Mouse (Mus musculus) kidney, embryonic 15.5 days (tissue): Measurements from ENCODE around the gene Tom1l2. TPM values are rescaled to one million over a fixed set of nuclear protein-coding genes. Genes with fewer than 3 reads are reported as not detected.

Source experiments
- ATAC-seq: fragments of 200-750 bp; cut with Nextera tagmentation; replicated peaks from 2 replicates; pipeline ENCODE4 v1.8.0; 2017; ENCODE audit warnings: moderate TSS enrichment; ENCODE audit not compliant: low FRiP score
- H3K27ac ChIP-seq: fragments of 300-500 bp; sonication (generic); 2 replicates; pipeline ENCODE4 v1.5.1; 2015; ENCODE audit warnings: mild to moderate bottlenecking, inconsistent platforms
- H3K27me3 ChIP-seq: fragments of 300-500 bp; sonication (generic); 2 replicates; pipeline ENCODE4 v1.6.1; 2015; ENCODE audit warnings: inconsistent platforms
- H3K36me3 ChIP-seq: fragments of 300-500 bp; sonication (generic); 2 replicates; pipeline ENCODE4 v1.6.1; 2015; ENCODE audit warnings: inconsistent platforms
- H3K4me1 ChIP-seq: fragments of 300-500 bp; sonication (generic); 2 replicates; pipeline ENCODE4 v1.6.1; 2015; ENCODE audit warnings: inconsistent platforms
- H3K4me2 ChIP-seq: fragments of 300-500 bp; sonication (generic); 2 replicates; pipeline ENCODE4 v1.6.1; 2015; ENCODE audit warnings: moderate library complexity, mild to moderate bottlenecking, inconsistent platforms
- H3K4me3 ChIP-seq: fragments of 300-500 bp; sonication (generic); replicated peaks from 2 replicates; pipeline ENCODE4 v1.5.1; 2015; ENCODE audit warnings: mild to moderate bottlenecking, inconsistent platforms
- H3K9ac ChIP-seq: fragments of 300-500 bp; sonication (generic); 2 replicates; pipeline ENCODE4 v1.6.1; 2015; ENCODE audit warnings: mild to moderate bottlenecking, inconsistent platforms
- H3K9me3 ChIP-seq: fragments of 300-500 bp; sonication (generic); replicated peaks from 2 replicates; pipeline ENCODE4 v1.6.1; 2016; ENCODE audit warnings: inconsistent platforms
- WGBS: fragments of 180-500 bp; shearing (Covaris S2); methylation state at CpG from one replicate; pipeline ENCODE4 v1.1.7; 2015; ENCODE audit warnings: mixed read lengths; 5-methylcytosine and 5-hydroxymethylcytosine counted together
- polyA plus RNA-seq: library from polyadenylated mRNA; unstranded; fragments of >200 nt; fragmentation: Nextera tagmentation; extraction: Ambion mirVana; gene quantifications from 2 replicates; pipeline ENCODE4 v1.2.1, GENCODE M21; 2015

Gene Tom1l2
- polyA plus RNA-seq, 1 experiment from 2014 or later, result 33.1 TPM

DNA sequence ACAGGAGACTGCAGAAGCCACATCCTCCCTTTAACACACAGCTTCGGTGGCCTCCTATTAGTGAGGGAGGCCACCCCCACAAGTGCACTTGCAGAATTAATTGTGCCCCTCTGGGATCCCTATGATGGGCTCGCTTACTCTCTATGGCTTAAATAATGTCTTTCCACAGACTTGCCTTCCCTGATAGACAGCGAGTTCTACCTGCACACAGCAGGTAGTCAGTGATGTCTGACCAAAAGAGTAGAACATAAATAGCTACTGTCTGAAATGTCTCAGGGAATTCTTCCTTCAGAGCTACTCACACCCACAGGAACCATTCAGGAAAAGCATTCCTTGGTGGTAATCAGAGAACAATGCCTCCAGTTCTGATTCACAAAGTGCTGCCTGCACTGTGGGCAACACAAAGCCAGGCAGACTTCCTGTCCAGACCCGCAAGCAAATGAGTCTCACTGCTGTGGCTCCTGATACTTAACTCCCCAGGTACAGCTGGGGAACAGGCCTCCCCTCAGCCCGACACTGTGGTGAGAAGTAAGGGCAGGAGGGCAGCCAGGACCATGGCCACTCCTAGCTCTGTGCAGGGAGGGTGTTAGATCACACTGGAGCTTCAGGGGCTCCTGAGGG lies 51.0 kb downstream of the Tom1l2 start:
- H3K36me3 ChIP-seq, result no peaks in the 10 kb centered on the region
- H3K9ac ChIP-seq, result no peak overlapping the region
- H3K4me1 ChIP-seq, result peaks cover 38% of the 10 kb centered on the region
- no peak overlapping the region for H3K4me2 ChIP-seq
- no peak for ATAC-seq
- no peaks in the 10 kb centered on the region for H3K9me3 ChIP-seq
- H3K4me3 ChIP-seq, result no peak overlapping the region
- peak overlapping the region; percentile 88 for H3K27ac ChIP-seq
- no peaks in the 10 kb centered on the region for H3K27me3 ChIP-seq
- WGBS, result 42% methylated on average over 5 of the region's 5 CpGs

DNA sequence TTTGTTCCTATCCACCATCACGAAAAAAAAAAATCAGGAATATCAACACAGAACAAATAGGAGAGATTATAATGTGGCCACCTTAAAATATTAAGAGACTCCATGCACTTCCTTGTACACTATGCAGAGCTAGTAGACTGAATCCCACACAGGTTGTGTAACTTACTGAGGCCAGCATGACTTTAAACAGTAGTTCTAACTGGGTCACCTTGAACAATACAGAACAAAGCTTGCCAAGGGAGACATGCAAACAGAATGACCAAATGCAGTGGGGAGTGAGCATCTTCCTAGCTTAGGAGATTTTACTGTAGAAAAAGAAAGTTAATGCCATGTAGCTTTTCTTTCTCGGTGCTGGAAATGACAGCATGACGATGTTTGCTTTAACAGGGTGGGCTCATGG lies 52.4 kb downstream of the Tom1l2 start:
- H3K27ac ChIP-seq, result peak overlapping the region; percentile 88
- H3K9ac ChIP-seq, result no peak overlapping the region
- no peaks in the 10 kb centered on the region for H3K27me3 ChIP-seq
- peaks cover 32% of the 10 kb centered on the region for H3K4me1 ChIP-seq
- 55% methylated on average over 3 of the region's 3 CpGs for WGBS
- H3K36me3 ChIP-seq, result no peaks in the 10 kb centered on the region
- H3K4me3 ChIP-seq, result no peak overlapping the region
- ATAC-seq, result no peak
- no peak overlapping the region for H3K4me2 ChIP-seq
- H3K9me3 ChIP-seq, result no peaks in the 10 kb centered on the region

DNA sequence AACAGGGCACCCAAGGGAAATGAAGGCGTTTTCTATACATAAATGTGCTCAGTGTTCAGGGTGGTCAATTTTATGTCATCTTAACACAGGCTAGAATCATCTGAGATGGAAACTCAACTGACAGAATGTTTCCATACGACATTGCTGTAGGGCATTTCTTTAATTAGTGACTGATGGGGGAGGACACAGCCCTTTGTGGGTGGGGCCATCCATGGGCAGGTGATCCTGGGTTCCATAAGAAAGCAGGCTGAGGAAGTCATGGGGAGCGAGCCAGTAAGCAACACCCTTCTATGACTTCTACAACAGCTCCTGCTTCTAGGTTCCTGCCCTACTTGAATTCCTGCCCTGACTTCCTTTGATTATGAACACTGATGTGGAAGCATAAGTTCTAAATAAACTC lies 54.9 kb downstream of the Tom1l2 start:
- no peak for ATAC-seq
- Histone ChIP-seq H3K4me1 (peaks cover 53% of the 10 kb centered on the region), H3K27me3 (no peaks in the 10 kb centered on the region), H3K27ac (no peak overlapping the region), H3K9me3 (no peaks in the 10 kb centered on the region), H3K4me3 (no peak overlapping the region), H3K4me2 (no peak overlapping the region), H3K36me3 (no peaks in the 10 kb centered on the region), H3K9ac (no peak overlapping the region)
- WGBS, result 71% methylated on average over 3 of the region's 3 CpGs

- Histone ChIP-seq H3K4me1 (peaks cover 33% of the 10 kb centered on the region), H3K4me2 (no peak overlapping the region), H3K4me3 (no peak overlapping the region), H3K27ac (peak overlapping the region; percentile 61), H3K36me3 (no peaks in the 10 kb centered on the region), H3K27me3 (no peaks in the 10 kb centered on the region), H3K9ac (no peak overlapping the region), H3K9me3 (no peaks in the 10 kb centered on the region)
- WGBS, result 42% methylated on average over 5 of the region's 5 CpGs
- ATAC-seq, result no peak
Observed at GRCm38 (mm10) chr11:60294630-60295313, 57.9 kb downstream of the Tom1l2 start.

DNA sequence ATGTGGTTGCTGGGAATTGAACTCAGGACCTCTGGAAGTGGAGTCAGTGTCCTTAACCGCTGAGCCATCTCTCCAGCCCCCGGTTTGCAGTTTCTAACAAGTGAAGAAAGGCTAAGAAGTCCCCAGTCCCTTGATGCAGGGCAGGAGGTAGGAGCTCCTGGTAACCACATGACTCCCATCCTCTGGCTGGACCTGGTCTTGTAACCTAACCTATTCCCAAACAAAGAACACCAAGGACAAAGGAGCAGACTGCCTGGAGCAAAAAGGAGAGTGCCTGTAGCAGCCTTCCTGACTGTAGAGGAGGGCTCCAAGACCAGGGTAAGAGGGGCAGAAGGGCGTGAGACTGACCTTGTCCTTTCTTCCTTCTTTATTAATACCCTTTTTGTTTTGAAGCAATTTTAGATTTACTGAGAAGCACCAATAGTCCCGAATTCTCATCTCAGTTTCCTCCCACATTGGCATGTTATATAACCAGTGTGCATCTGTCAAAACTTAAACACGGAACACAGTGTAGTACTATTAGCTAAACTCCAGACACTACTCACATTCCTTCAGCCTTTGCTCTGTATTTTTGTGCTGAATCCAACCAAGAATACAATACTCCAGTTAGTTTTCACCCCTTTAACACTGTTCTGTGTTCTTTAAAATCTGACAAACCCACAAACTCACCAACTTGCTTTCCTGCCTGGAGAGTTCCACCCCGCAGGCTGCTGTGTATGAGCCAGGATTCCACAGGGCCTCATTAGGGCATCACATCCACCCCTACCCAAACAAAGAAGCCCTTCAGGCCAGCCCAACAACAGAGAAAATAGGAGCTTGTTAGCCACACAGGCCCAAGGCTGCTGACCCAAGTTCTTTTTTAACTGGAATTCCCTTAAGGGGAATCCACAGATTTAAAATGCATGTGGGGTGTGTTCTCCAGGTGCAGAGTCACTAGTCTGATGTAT lies 58.7 kb downstream of the Tom1l2 start:
- no peak overlapping the region for H3K4me3 ChIP-seq
- no peaks in the 10 kb centered on the region for H3K27me3 ChIP-seq
- no peak overlapping the region for H3K4me2 ChIP-seq
- H3K27ac ChIP-seq, result peak overlapping the region; percentile 61
- H3K9ac ChIP-seq, result no peak overlapping the region
- no peak for ATAC-seq
- H3K9me3 ChIP-seq, result no peaks in the 10 kb centered on the region
- peaks cover 33% of the 10 kb centered on the region for H3K4me1 ChIP-seq
- no peaks in the 10 kb centered on the region for H3K36me3 ChIP-seq
- 69% methylated on average over 6 of the region's 6 CpGs for WGBS

DNA sequence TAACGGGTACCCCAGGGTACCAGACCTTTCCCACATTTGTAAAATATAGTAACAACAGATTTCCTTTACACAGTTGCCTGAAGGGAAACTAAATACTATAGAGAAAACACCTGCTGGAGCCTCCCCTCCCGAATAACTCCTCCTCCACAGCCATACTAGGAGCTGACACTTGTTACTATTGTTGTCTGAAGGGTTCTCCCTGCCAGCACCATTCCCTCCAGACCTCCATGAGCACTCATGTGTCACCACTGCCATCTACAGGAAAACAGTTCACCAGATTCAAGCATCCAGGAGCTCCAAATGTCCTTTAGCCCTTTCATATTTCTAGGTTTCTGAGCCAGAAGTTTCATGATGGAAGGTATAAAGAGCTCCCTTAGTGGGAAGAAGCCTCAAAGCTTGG lies 60.0 kb downstream of the Tom1l2 start:
- H3K4me2 ChIP-seq, result no peak overlapping the region
- ATAC-seq, result 0 out of 2 replicates have a peak, but pooled peaks have one; percentile 58
- no peak overlapping the region for H3K4me3 ChIP-seq
- no peaks in the 10 kb centered on the region for H3K9me3 ChIP-seq
- H3K36me3 ChIP-seq, result no peaks in the 10 kb centered on the region
- no peak overlapping the region for H3K9ac ChIP-seq
- no peak overlapping the region for H3K27ac ChIP-seq
- peaks cover 31% of the 10 kb centered on the region for H3K4me1 ChIP-seq
- no peaks in the 10 kb centered on the region for H3K27me3 ChIP-seq
- WGBS, result 25% methylated on average over 2 of the region's 2 CpGs

- Histone ChIP-seq H3K9me3 (no peaks in the 10 kb centered on the region), H3K4me1 (peaks cover 27% of the 10 kb centered on the region), H3K9ac (no peak overlapping the region), H3K4me3 (no peak overlapping the region), H3K4me2 (no peak overlapping the region), H3K27me3 (no peaks in the 10 kb centered on the region), H3K36me3 (no peaks in the 10 kb centered on the region), H3K27ac (no peak overlapping the region)
- ATAC-seq, result no peak
- WGBS, result 51% methylated on average over 5 of the region's 5 CpGs
Observed at GRCm38 (mm10) chr11:60288980-60289379, 63.7 kb downstream of the Tom1l2 start.

- Histone ChIP-seq H3K4me3 (no peak overlapping the region), H3K36me3 (no peaks in the 10 kb centered on the region), H3K9ac (no peak overlapping the region), H3K27me3 (no peaks in the 10 kb centered on the region), H3K27ac (no peak overlapping the region), H3K9me3 (no peaks in the 10 kb centered on the region), H3K4me2 (no peak overlapping the region), H3K4me1 (peaks cover 9% of the 10 kb centered on the region; the same call in 1 of the 2 replicates)
- no peak for ATAC-seq
- WGBS, result 88% methylated on average over 4 of the region's 4 CpGs
Observed at GRCm38 (mm10) chr11:60286311-60286710, 66.4 kb downstream of the Tom1l2 start.

GRCm38 (mm10) chr11:60280429-60281414 lies 72.0 kb downstream of the Tom1l2 start:
- no peaks in the 10 kb centered on the region for H3K9me3 ChIP-seq
- no peak overlapping the region for H3K9ac ChIP-seq
- H3K4me1 ChIP-seq, result peaks cover 17% of the 10 kb centered on the region
- no peaks in the 10 kb centered on the region for H3K27me3 ChIP-seq
- H3K4me2 ChIP-seq, result no peak overlapping the region
- peak overlapping the region; percentile 34 for H3K27ac ChIP-seq
- 65% methylated on average over 11 of the region's 11 CpGs for WGBS
- no peak overlapping the region for H3K4me3 ChIP-seq
- no peak for ATAC-seq
- no peaks in the 10 kb centered on the region; the same call in 1 of the 2 replicates for H3K36me3 ChIP-seq

GRCm38 (mm10) chr11:60279483-60279882 lies 73.2 kb downstream of the Tom1l2 start:
- Histone ChIP-seq H3K4me1 (peaks cover 21% of the 10 kb centered on the region), H3K9me3 (no peaks in the 10 kb centered on the region), H3K4me3 (no peak overlapping the region), H3K27me3 (no peaks in the 10 kb centered on the region), H3K36me3 (peaks cover 4% of the 10 kb centered on the region; the same call in 1 of the 2 replicates), H3K27ac (0 out of 2 replicates have a peak overlapping the region, but pooled peaks have one; percentile 22), H3K9ac (no peak overlapping the region), H3K4me2 (no peak overlapping the region)
- ATAC-seq, result no peak
- WGBS, result 81% methylated on average over 5 of the region's 5 CpGs

- no peak overlapping the region for H3K4me2 ChIP-seq
- H3K9me3 ChIP-seq, result no peaks in the 10 kb centered on the region
- peaks cover 38% of the 10 kb centered on the region for H3K4me1 ChIP-seq
- no peak overlapping the region for H3K9ac ChIP-seq
- H3K36me3 ChIP-seq, result peaks cover 6% of the 10 kb centered on the region; the same call in 1 of the 2 replicates
- no peak overlapping the region for H3K27ac ChIP-seq
- H3K27me3 ChIP-seq, result no peaks in the 10 kb centered on the region
- ATAC-seq, result no peak
- 40% methylated on average over 5 of the region's 5 CpGs for WGBS
- H3K4me3 ChIP-seq, result no peak overlapping the region
Observed at GRCm38 (mm10) chr11:60277771-60278170, 74.9 kb downstream of the Tom1l2 start.
